Mouse (Mus musculus) testis, adult 2 months (tissue): Measurements from ENCODE around the gene Ndufaf7.

Experiments used
- CTCF ChIP-seq: fragments of 200-500 bp; IDR thresholded peaks from 2 replicates; pipeline ENCODE4 v1.5.1; 2012; ENCODE audit warnings: low read depth, mild to moderate bottlenecking, inconsistent platforms, low read length, moderate library complexity; ENCODE audit not compliant: control insufficient read depth, insufficient read depth, insufficient replicate concordance
- POLR2A ChIP-seq: fragments of 200-500 bp; IDR thresholded peaks from 2 replicates; pipeline ENCODE4 v1.6.1; 2012; ENCODE audit warnings: low read depth, mild to moderate bottlenecking, inconsistent platforms, low read length, moderate library complexity; ENCODE audit not compliant: control insufficient read depth

DNA sequence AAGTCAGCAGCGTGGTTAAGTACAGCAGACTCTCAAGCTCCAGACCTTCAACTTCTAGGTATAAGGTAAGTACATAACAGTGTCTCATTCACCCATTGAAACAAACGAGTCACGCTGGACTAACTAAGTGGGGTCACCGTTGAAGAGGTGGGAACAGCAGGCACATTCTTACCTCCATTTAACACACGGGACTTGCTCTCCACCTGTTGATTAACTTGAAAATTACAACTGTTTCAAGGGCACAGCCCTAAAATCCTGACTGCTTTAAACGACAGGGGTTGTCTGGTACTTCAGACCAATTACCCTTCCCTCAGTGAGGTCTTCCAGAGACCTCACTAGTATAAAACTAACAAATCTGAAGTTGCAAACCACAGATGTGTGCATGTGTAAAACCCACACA lies 22.5 kb downstream of the Ndufaf7 start:
- TF ChIP-seq CTCF (no peak), POLR2A (no peak)
